Mouse (Mus musculus): Measurements from ENCODE around the gene Efcab12. TPM values are rescaled to one million over a fixed set of nuclear protein-coding genes. Genes with fewer than 3 reads are reported as not detected.
"Not testable (repeated sequence)": the region's sequence is repeated elsewhere in the genome, so short reads cannot be mapped to it uniquely, and the experiment has no call there.

Efcab12 gene
- 0.06 and 0.15 TPM in 2 replicates for polyA plus RNA-seq (2015; fragmentation: Nextera tagmentation; extraction: Ambion mirVana)

DNA sequence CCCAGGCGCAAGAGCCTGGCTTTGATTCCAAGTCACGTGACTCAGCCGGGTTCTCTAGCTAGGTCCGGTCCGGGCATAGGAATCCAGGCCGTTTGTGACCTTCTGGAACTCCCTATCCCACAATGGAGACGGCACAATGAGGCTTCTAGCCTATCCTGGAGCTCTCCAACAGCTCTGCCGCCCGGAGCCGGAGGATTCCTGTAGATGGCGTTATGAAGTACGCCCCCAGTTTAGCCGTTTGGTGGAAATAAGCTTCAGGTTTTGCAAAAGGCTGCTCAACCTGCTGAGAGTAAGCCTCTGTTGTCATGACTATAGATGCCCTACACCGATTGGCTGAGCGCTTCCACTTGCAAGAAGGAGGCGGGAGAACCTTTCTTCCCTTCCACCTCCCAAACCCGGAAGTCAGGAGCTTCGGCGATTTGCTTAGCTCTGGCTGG lies at the start of gene Efcab12:
TSS of gene Efcab12 (minus strand) at position 252 of the 437 bp plus-strand sequence.
- WGBS (ENCODE audit: insufficient replicate concordance), result 3% methylated on average over 19 of the region's 19 CpGs
- Histone ChIP-seq H3K9me3 (replicated peaks) (no peaks in the 10 kb centered on the region), H3K36me3 (replicated peaks) (peaks cover 18% of the 10 kb centered on the region), H3K9ac (peak within 1 kb of the TSS; percentile 28; the same call in 1 of the 2 replicates), H3K27ac (replicated peaks) (peak within 1 kb of the TSS; percentile 21; the same call in 1 of the 2 replicates), H3K27me3 (no peaks in the 10 kb centered on the region), H3K4me3 (replicated peaks) (peak within 1 kb of the TSS; percentile 45), H3K4me2 (peak within 1 kb of the TSS; percentile 72), H3K4me1 (replicated peaks) (peaks cover 23% of the 10 kb centered on the region)
- ATAC-seq (ENCODE audit: insufficient read depth), result peak; percentile 74

DNA sequence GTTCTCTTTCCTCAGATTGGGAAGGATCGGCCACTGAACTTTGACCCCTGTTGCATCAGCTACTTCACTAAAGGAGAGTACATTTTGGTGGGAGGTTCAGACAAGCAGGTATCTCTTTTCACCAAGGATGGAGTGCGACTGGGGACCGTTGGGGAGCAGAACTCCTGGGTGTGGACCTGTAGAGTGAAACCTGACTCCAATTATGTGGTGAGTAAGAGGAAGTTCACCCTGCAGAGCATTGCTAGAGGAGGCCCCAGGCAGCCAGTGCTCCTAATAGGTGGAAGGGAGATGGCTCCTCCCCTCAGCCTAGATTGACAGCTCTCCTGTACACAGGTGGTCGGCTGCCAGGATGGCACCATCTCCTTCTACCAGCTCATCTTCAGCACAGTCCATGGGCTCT lies 48.7 kb upstream of the Efcab12 start:
- peaks cover 7% of the 10 kb centered on the region for H3K4me1 ChIP-seq (replicated peaks)
- H3K27ac ChIP-seq (replicated peaks), result no peak overlapping the region
- 0 out of 2 replicates have a peak, but pooled peaks have one; percentile 18 for ATAC-seq (ENCODE audit: insufficient read depth)
- H3K4me2 ChIP-seq, result no peak overlapping the region
- H3K4me3 ChIP-seq (replicated peaks), result no peak overlapping the region
- H3K9ac ChIP-seq, result no peak overlapping the region
- no peaks in the 10 kb centered on the region for H3K9me3 ChIP-seq (replicated peaks)
- H3K27me3 ChIP-seq, result no peaks in the 10 kb centered on the region
- WGBS (ENCODE audit: insufficient replicate concordance), result 29% methylated on average over 4 of the region's 4 CpGs
- 0 out of 2 replicates have a peak, but pooled peaks cover 3% of the 10 kb centered on the region for H3K36me3 ChIP-seq (replicated peaks)

DNA sequence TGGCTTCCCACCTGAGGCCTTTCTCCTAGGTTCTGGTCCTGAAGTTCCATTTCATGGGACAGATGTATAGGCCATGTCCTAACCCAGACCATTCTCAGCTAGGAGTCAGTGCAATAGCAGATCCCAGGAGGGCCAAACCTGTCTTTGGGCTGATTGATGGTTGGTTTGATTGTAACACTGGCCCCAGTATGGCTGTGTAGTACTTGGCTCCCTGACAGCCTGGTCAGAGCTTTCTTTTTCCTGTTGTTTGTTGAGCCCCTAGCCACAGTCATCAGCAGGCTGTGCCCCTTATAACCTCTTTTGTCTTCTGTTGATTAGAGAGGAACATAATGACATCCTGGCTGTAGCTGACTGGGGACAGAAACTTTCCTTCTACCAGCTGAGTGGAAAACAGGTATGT lies 45.8 kb upstream of the Efcab12 start:
- Histone ChIP-seq H3K4me2 (no peak overlapping the region), H3K4me1 (replicated peaks) (peaks cover 7% of the 10 kb centered on the region), H3K9ac (no peak overlapping the region), H3K36me3 (replicated peaks) (0 out of 2 replicates have a peak, but pooled peaks cover 3% of the 10 kb centered on the region), H3K9me3 (replicated peaks) (no peaks in the 10 kb centered on the region), H3K4me3 (replicated peaks) (no peak overlapping the region), H3K27me3 (no peaks in the 10 kb centered on the region), H3K27ac (replicated peaks) (no peak overlapping the region)
- ATAC-seq (ENCODE audit: insufficient read depth), result peak; percentile 22

DNA sequence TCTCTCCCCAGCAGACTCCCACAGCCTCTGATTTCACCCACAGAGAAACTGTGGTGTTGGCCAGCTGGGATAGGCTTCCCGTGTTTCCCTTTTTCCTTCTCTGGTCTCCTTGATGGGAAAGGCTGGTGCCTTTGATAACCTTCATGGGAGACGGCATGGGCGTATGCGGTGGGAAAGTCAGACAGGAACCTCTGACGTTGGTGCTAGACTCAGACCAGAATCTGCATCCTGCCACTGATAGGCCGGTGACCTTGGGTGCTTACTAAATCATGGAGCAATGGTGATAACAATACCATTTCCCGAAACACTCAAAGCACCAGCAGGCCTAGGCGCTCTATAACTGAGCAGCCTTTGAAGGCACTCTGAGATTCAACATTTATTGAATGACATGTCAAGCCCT lies 42.5 kb upstream of the Efcab12 start:
- H3K27ac ChIP-seq (replicated peaks), result no peak overlapping the region
- H3K9ac ChIP-seq, result no peak overlapping the region
- no peak overlapping the region for H3K4me2 ChIP-seq
- H3K36me3 ChIP-seq (replicated peaks), result no peaks in the 10 kb centered on the region
- WGBS (ENCODE audit: insufficient replicate concordance), result 45% methylated on average over 8 of the region's 8 CpGs
- no peak overlapping the region for H3K4me3 ChIP-seq (replicated peaks)
- H3K9me3 ChIP-seq (replicated peaks), result no peaks in the 10 kb centered on the region
- ATAC-seq (ENCODE audit: insufficient read depth), result peak; percentile 26; the same call in 1 of the 2 replicates
- H3K27me3 ChIP-seq, result no peaks in the 10 kb centered on the region
- H3K4me1 ChIP-seq (replicated peaks), result no peaks in the 10 kb centered on the region

DNA sequence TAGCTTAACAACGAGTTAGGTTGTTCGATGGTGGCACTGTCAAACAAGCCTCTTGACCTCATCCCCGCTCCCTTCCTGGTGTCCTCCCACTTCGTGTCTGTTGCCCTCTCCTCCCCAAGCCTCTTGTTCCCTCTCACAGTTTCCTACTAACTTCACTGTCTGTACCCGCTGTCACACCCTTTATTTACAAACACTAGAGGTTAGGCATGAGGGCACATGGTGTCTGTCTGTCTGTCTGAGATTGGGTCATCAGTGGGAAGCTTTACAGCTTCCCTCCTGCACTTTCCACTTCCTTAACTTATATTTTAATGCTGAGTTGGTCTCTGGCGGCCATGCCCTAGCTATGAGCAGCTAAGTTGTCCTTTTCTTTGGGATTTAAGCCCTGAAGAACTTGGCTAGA lies 41.5 kb upstream of the Efcab12 start:
- Histone ChIP-seq H3K9ac (no peak overlapping the region), H3K36me3 (replicated peaks) (no peaks in the 10 kb centered on the region), H3K9me3 (replicated peaks) (no peaks in the 10 kb centered on the region), H3K4me3 (replicated peaks) (no peak overlapping the region), H3K27ac (replicated peaks) (no peak overlapping the region), H3K4me1 (replicated peaks) (no peaks in the 10 kb centered on the region), H3K27me3 (no peaks in the 10 kb centered on the region), H3K4me2 (no peak overlapping the region)
- ATAC-seq (ENCODE audit: insufficient read depth), result no peak
- 59% methylated on average over 6 of the region's 6 CpGs for WGBS (ENCODE audit: insufficient replicate concordance)

DNA sequence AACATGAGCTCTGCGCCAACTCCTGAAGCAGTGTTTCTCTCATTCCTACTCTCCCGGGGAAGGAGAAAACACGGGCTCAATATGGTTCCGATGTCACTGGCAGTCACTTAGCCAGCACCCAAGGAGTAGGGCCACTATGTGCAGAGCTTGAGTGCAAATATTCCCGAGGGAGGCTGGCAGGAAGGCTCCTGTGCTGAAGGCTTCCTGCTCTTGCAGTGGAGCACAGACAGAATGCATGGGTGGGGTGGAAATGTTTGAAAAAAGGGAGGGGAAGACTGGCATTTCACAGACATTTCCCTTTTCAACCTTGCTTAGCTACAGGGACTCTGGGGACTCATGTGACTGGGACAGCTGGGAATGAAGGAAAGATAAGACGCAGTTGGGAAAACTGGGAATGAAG lies 40.5 kb upstream of the Efcab12 start:
- no peak overlapping the region for H3K27ac ChIP-seq (replicated peaks)
- ATAC-seq (ENCODE audit: insufficient read depth), result no peak
- H3K36me3 ChIP-seq (replicated peaks), result no peaks in the 10 kb centered on the region
- no peak overlapping the region for H3K4me2 ChIP-seq
- H3K4me3 ChIP-seq (replicated peaks), result no peak overlapping the region
- no peaks in the 10 kb centered on the region for H3K9me3 ChIP-seq (replicated peaks)
- H3K9ac ChIP-seq, result no peak overlapping the region
- WGBS (ENCODE audit: insufficient replicate concordance), result 61% methylated on average over 6 of the region's 6 CpGs
- H3K27me3 ChIP-seq, result no peaks in the 10 kb centered on the region
- H3K4me1 ChIP-seq (replicated peaks), result no peaks in the 10 kb centered on the region

DNA sequence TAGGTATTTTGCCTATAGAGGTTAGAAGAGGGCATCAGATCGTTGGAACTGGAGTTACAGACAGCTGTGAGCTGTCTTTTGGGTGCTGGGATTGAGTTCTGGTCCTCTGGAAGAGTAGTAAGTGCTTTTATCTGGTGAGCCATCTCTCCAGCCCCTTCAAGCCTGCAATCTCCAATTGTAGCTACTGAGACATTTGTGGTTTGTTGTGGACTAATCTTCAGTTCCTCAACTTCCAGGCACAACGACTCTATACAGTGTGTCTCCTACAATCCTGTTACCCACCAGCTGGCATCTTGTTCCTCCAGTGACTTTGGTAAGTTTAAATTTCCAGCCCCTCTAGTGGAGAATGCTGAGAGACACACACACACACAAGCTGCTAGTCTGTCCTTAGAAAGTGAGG lies 39.0 kb upstream of the Efcab12 start:
- H3K27ac ChIP-seq (replicated peaks), result no peak overlapping the region

DNA sequence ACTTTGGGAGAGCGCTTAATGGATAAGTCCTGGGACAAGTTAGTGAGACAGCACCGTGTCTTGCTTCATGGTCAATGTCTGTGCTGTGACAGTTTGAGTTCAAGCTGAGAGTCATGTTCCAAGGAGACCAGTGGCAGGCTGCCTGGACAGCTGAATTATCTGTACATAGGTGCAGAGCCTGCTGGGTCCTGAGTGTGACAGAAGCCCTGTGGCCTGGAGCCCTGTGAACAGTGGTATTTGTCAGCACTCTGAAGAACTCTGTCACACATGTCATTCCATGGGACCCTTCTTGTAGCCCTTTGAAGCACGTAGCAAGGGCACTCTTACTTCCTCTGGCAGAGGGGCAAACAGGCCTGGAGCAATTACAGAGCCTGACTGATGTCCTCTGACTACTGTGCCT lies 33.1 kb upstream of the Efcab12 start:
- H3K27ac ChIP-seq (replicated peaks); H3K9ac ChIP-seq; H3K36me3 ChIP-seq (replicated peaks); H3K9me3 ChIP-seq (replicated peaks); H3K27me3 ChIP-seq; ATAC-seq (ENCODE audit: insufficient read depth); H3K4me1 ChIP-seq (replicated peaks); H3K4me2 ChIP-seq; H3K4me3 ChIP-seq (replicated peaks): not testable (repeated sequence)
- WGBS (ENCODE audit: insufficient replicate concordance), result no CpG with 5 or more reads among the region's 3 CpGs

More for the DNA sequence above, 39.0 kb upstream of the Efcab12 start:
- Histone ChIP-seq H3K9ac (no peak overlapping the region), H3K4me2 (no peak overlapping the region), H3K4me1 (replicated peaks) (no peaks in the 10 kb centered on the region), H3K4me3 (replicated peaks) (no peak overlapping the region), H3K36me3 (replicated peaks) (no peaks in the 10 kb centered on the region), H3K27me3 (no peaks in the 10 kb centered on the region), H3K9me3 (replicated peaks) (no peaks in the 10 kb centered on the region)
- no peak for ATAC-seq (ENCODE audit: insufficient read depth)
- WGBS (ENCODE audit: insufficient replicate concordance), result 18% methylated on average over 2 of the region's 2 CpGs

DNA sequence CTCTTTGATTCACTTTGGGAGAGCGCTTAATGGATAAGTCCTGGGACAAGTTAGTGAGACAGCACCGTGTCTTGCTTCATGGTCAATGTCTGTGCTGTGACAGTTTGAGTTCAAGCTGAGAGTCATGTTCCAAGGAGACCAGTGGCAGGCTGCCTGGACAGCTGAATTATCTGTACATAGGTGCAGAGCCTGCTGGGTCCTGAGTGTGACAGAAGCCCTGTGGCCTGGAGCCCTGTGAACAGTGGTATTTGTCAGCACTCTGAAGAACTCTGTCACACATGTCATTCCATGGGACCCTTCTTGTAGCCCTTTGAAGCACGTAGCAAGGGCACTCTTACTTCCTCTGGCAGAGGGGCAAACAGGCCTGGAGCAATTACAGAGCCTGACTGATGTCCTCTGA lies 28.9 kb upstream of the Efcab12 start:
- not testable (repeated sequence) for H3K27ac ChIP-seq (replicated peaks)

DNA sequence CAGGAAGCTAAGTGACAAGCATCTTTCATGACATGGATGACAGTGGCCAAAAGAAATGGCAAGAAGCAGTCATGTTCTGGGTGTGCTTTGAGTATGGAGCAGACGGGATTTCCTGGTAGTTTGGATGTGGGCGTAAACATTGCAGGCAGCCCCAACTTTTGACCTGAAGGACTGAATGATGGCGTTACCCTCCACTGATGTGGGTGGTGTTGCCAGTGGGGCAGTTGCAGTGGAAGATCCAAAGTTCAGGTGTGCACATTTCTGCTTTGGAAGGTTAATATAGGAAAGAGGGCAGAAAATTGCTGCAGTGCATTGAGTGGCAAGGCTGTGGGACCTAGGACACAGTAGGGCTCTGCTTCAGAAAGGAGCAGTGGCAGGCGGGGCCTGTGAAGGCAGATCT lies 27.0 kb upstream of the Efcab12 start:
- ATAC-seq (ENCODE audit: insufficient read depth), result no peak
- Histone ChIP-seq H3K9me3 (replicated peaks) (no peaks in the 10 kb centered on the region), H3K27me3 (no peaks in the 10 kb centered on the region), H3K27ac (replicated peaks) (no peak overlapping the region), H3K4me1 (replicated peaks) (0 out of 2 replicates have a peak, but pooled peaks cover 5% of the 10 kb centered on the region), H3K9ac (no peak overlapping the region), H3K4me3 (replicated peaks) (no peak overlapping the region), H3K36me3 (replicated peaks) (no peaks in the 10 kb centered on the region), H3K4me2 (no peak overlapping the region)
- 76% methylated on average over 4 of the region's 4 CpGs for WGBS (ENCODE audit: insufficient replicate concordance)

More for the DNA sequence above, 28.9 kb upstream of the Efcab12 start:
- not testable (repeated sequence) for H3K27me3 ChIP-seq; H3K9me3 ChIP-seq (replicated peaks); H3K36me3 ChIP-seq (replicated peaks); H3K9ac ChIP-seq; H3K4me2 ChIP-seq; H3K4me1 ChIP-seq (replicated peaks); H3K4me3 ChIP-seq (replicated peaks); ATAC-seq (ENCODE audit: insufficient read depth)
- no CpG with 5 or more reads among the region's 3 CpGs for WGBS (ENCODE audit: insufficient replicate concordance)

DNA sequence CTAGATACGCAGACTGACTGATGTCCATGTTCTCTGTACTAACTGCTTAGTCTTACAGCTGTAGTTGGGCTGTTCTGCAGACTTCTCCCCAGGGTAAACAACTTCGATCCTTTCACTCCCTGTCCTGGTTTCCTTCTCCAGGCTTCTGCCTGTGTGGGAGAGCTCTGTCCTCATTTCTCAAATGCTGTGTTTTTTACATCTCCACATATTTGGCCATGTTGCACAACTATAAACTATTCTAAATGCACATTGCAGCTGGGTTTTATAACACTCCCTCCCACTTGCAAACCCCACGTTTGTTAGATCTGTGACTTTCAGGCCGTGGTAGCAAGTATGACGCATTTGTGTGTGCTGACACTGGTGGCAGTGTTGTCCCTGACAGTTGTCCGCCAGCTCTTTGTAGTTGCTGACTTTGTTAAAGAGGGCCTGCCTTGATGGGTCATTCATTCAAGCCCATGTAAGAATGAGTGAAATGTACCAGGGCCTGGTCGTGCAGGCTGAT lies 25.2 kb upstream of the Efcab12 start:
- Histone ChIP-seq H3K27me3 (no peaks in the 10 kb centered on the region), H3K4me2 (no peak overlapping the region), H3K4me1 (replicated peaks) (peaks cover 5% of the 10 kb centered on the region; the same call in 1 of the 2 replicates), H3K9me3 (replicated peaks) (no peaks in the 10 kb centered on the region), H3K27ac (replicated peaks) (no peak overlapping the region), H3K9ac (no peak overlapping the region), H3K4me3 (replicated peaks) (no peak overlapping the region), H3K36me3 (replicated peaks) (no peaks in the 10 kb centered on the region)
- 55% methylated on average over 7 of the region's 7 CpGs for WGBS (ENCODE audit: insufficient replicate concordance)
- no peak for ATAC-seq (ENCODE audit: insufficient read depth)

DNA sequence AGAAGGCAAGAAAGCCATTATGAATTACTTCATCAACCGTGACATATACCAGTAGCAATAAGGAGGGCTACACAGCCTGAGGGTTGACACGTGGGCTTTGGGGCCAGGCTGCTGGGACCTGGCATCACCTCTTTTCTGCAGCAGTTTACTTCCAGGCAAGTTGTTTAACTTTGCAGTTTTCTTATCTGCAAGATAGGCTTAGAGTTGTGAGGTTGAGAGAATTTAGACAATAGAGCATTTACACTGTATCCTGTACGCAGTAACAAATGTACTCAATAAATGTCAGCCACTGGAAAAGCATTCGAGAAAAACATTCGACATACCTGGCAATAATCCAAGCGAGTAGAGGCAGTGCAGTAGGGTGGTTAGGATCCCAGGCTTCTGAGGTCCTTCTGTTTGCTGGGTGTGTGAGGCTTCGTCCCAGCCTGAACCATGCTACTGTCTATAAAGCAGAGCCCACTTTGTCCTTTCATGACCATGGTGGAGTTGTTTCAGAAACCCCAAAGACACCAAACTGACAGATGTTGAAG lies 21.9 kb upstream of the Efcab12 start:
- H3K9me3 ChIP-seq (replicated peaks), result no peaks in the 10 kb centered on the region
- 57% methylated on average over 7 of the region's 7 CpGs for WGBS (ENCODE audit: insufficient replicate concordance)
- no peak overlapping the region for H3K27ac ChIP-seq (replicated peaks)
- H3K4me3 ChIP-seq (replicated peaks), result no peak overlapping the region
- no peak overlapping the region for H3K9ac ChIP-seq
- peaks cover 5% of the 10 kb centered on the region; the same call in 1 of the 2 replicates for H3K4me1 ChIP-seq (replicated peaks)
- H3K27me3 ChIP-seq, result no peaks in the 10 kb centered on the region
- ATAC-seq (ENCODE audit: insufficient read depth), result no peak
- no peaks in the 10 kb centered on the region for H3K36me3 ChIP-seq (replicated peaks)
- no peak overlapping the region for H3K4me2 ChIP-seq

All from liver, embryonic 15.5 days (tissue).